Mouse (Mus musculus) spleen, adult 2 months (tissue): ENCODE measurements at regions not wholly inside any gene's neighbourhood (a gene's known extent, or its start where the extent isn't known, plus 50 kb on each side); places are given as distances from the start of the nearest gene placed in this dataset.

Experiments used
- CTCF ChIP-seq: fragments of 200-500 bp; IDR thresholded peaks from 2 replicates; pipeline ENCODE4 v1.5.1; 2011; ENCODE audit warnings: mild to moderate bottlenecking, inconsistent platforms; ENCODE audit not compliant: insufficient read depth, insufficient read length, insufficient replicate concordance; ENCODE audit errors: extremely low read depth
- POLR2A ChIP-seq: fragments of 200-500 bp; IDR thresholded peaks from 2 replicates; pipeline ENCODE4 v1.6.1; 2011; ENCODE audit warnings: low read depth, low read length, inconsistent platforms

DNA sequence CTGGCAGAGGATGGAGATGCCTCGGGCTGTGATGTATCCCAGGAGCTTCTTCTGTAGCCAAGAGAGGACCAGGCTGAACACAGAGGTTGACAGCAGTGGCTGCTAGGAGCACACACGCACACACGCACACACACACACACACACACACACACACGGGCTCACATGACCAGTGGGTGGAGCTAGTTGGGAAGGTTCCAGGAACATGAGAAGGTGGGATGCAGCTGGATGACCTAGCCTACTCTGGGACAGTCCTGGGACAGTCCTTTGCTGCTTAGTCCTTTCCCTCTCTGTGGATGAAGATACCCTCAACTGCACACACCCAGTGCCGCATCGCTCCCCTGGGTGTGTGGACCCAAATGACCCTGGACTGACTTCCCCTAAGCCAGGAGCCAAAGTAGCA lies 228.3 kb downstream of the Prex1 start:
- TF ChIP-seq CTCF (no peak), POLR2A (no peak)
